Mouse (Mus musculus): ENCODE data around the gene Rbfox1. TPM values are rescaled to one million over a fixed set of nuclear protein-coding genes. Genes with fewer than 3 reads are reported as not detected.
A peak's percentile ranks its signal among the peaks of the same experiment; 100 is the strongest.

The Rbfox1 gene
- polyA plus RNA-seq, 1 experiment from 2014 or later = 125 TPM

DNA sequence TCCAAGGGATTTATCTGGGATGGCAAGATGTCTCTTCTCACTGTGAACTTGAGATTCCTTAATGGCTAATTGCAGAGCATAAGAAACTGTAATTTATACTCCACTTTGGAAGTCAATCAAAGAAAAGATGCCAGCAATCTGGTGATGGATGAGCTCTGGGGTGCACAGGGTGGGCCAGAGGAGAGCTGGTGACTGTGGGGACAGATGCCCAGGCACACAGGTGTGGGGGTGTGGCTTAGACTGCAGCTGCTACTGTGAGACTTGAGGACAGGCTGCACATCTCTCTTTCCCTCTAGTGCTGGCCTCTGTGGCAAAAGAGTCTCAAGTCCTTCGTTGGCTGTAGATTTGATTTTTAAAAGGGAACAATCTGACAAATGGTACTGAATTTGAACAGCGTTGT, 402.5 kb downstream of the Rbfox1 start:
- Histone ChIP-seq H3K4me2 (ENCODE audit: low read length) (no peak overlapping the region), H3K27ac (replicated peaks; ENCODE audit: low read depth, low read length) (no peak overlapping the region), H3K27me3 (ENCODE audit: control insufficient read depth, insufficient read depth, low read length) (no peaks in the 10 kb centered on the region), H3K4me1 (ENCODE audit: control insufficient read depth, insufficient read depth, low read length) (peaks cover 3% of the 10 kb centered on the region; the same call in 1 of the 2 replicates), H3K9me3 (ENCODE audit: control insufficient read depth, low read length) (no peaks in the 10 kb centered on the region), H3K4me3 (replicated peaks; ENCODE audit: low read depth, low read length) (no peak overlapping the region), H3K9ac (replicated peaks; ENCODE audit: low read length) (no peak overlapping the region), H3K36me3 (ENCODE audit: control insufficient read depth, insufficient read depth, low read length) (no peaks in the 10 kb centered on the region)
- WGBS = 79% methylated on average over 2 of the region's 2 CpGs
- DNase-seq (no peak), ATAC-seq (ENCODE audit: low FRiP score, low TSS enrichment) (no peak)

- WGBS = 84% methylated on average over 5 of the region's 5 CpGs
- H3K9me3 ChIP-seq (ENCODE audit: control insufficient read depth, low read length) = no peaks in the 10 kb centered on the region
- no peaks in the 10 kb centered on the region for H3K27me3 ChIP-seq (ENCODE audit: control insufficient read depth, insufficient read depth, low read length)
- H3K36me3 ChIP-seq (ENCODE audit: control insufficient read depth, insufficient read depth, low read length) = no peaks in the 10 kb centered on the region
- no peak overlapping the region for H3K4me2 ChIP-seq (ENCODE audit: low read length)
- ATAC-seq (ENCODE audit: low FRiP score, low TSS enrichment) (no peak), DNase-seq (no peak)
- H3K4me1 ChIP-seq (ENCODE audit: control insufficient read depth, insufficient read depth, low read length) = no peaks in the 10 kb centered on the region
- no peak overlapping the region for H3K4me3 ChIP-seq (replicated peaks; ENCODE audit: low read depth, low read length)
- no peak overlapping the region for H3K27ac ChIP-seq (replicated peaks; ENCODE audit: low read depth, low read length)
- H3K9ac ChIP-seq (replicated peaks; ENCODE audit: low read length) = no peak overlapping the region
These were observed 415.0 kb downstream of the Rbfox1 start for GRCm38 (mm10) chr16:6300112-6300511.

- 58% methylated on average over 1 of the region's 1 CpGs for WGBS
- DNase-seq = no peak
- no peaks in the 10 kb centered on the region for H3K4me1 ChIP-seq (ENCODE audit: control insufficient read depth, insufficient read depth, low read length)
- no peaks in the 10 kb centered on the region for H3K36me3 ChIP-seq (ENCODE audit: control insufficient read depth, insufficient read depth, low read length)
- H3K9me3 ChIP-seq (ENCODE audit: control insufficient read depth, low read length) = no peaks in the 10 kb centered on the region
- H3K27me3 ChIP-seq (ENCODE audit: control insufficient read depth, insufficient read depth, low read length) = no peaks in the 10 kb centered on the region
- no peak overlapping the region for H3K27ac ChIP-seq (replicated peaks; ENCODE audit: low read depth, low read length)
- no peak overlapping the region for H3K4me3 ChIP-seq (replicated peaks; ENCODE audit: low read depth, low read length)
- ATAC-seq (ENCODE audit: low FRiP score, low TSS enrichment) = no peak
- H3K4me2 ChIP-seq (ENCODE audit: low read length) = no peak overlapping the region
- H3K9ac ChIP-seq (replicated peaks; ENCODE audit: low read length) = no peak overlapping the region
These were observed 417.9 kb downstream of the Rbfox1 start for GRCm38 (mm10) chr16:6303082-6303481.

DNA sequence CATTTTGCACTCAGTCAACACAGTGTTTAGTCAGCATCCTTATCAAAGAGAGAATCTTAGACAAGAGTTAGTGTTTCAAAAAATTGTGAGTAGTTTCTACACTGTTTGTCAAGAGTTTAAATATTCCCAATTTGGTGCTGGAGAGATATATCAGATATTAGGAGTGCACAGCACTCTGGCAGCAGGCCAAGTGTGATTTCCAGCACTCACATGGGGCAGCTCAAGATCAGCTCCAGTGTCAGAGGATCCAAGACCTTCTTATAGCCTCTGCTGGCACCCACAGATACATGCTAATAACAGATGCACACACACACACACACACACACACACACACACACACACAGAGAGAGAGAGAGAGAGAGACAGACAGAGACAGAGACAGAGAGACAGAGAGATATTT, 424.8 kb downstream of the Rbfox1 start:
- no peaks in the 10 kb centered on the region for H3K36me3 ChIP-seq (ENCODE audit: control insufficient read depth, insufficient read depth, low read length)
- no peak overlapping the region for H3K27ac ChIP-seq (replicated peaks; ENCODE audit: low read depth, low read length)
- no peaks in the 10 kb centered on the region for H3K9me3 ChIP-seq (ENCODE audit: control insufficient read depth, low read length)
- no peak overlapping the region for H3K9ac ChIP-seq (replicated peaks; ENCODE audit: low read length)
- H3K4me2 ChIP-seq (ENCODE audit: low read length) = no peak overlapping the region
- no peaks in the 10 kb centered on the region for H3K27me3 ChIP-seq (ENCODE audit: control insufficient read depth, insufficient read depth, low read length)
- no peak overlapping the region for H3K4me3 ChIP-seq (replicated peaks; ENCODE audit: low read depth, low read length)
- ATAC-seq (ENCODE audit: low FRiP score, low TSS enrichment) = no peak
- no peak for DNase-seq
- H3K4me1 ChIP-seq (ENCODE audit: control insufficient read depth, insufficient read depth, low read length) = no peaks in the 10 kb centered on the region

- 84% methylated on average over 18 of the region's 18 CpGs for WGBS
- Histone ChIP-seq H3K4me1 (ENCODE audit: control insufficient read depth, insufficient read depth, low read length) (no peaks in the 10 kb centered on the region), H3K9me3 (ENCODE audit: control insufficient read depth, low read length) (no peaks in the 10 kb centered on the region), H3K4me2 (ENCODE audit: low read length) (no peak overlapping the region), H3K27ac (replicated peaks; ENCODE audit: low read depth, low read length) (no peak overlapping the region), H3K9ac (replicated peaks; ENCODE audit: low read length) (no peak overlapping the region), H3K36me3 (ENCODE audit: control insufficient read depth, insufficient read depth, low read length) (no peaks in the 10 kb centered on the region), H3K27me3 (ENCODE audit: control insufficient read depth, insufficient read depth, low read length) (no peaks in the 10 kb centered on the region), H3K4me3 (replicated peaks; ENCODE audit: low read depth, low read length) (no peak overlapping the region)
- DNase-seq (no peak), ATAC-seq (ENCODE audit: low FRiP score, low TSS enrichment) (no peak)
These were observed 425.9 kb downstream of the Rbfox1 start for GRCm38 (mm10) chr16:6310744-6311678.

GRCm38 (mm10) chr16:6313689-6314088, 428.5 kb downstream of the Rbfox1 start:
- no peaks in the 10 kb centered on the region for H3K4me1 ChIP-seq (ENCODE audit: control insufficient read depth, insufficient read depth, low read length)
- WGBS = 75% methylated on average over 6 of the region's 6 CpGs
- no peak overlapping the region for H3K27ac ChIP-seq (replicated peaks; ENCODE audit: low read depth, low read length)
- H3K36me3 ChIP-seq (ENCODE audit: control insufficient read depth, insufficient read depth, low read length) = no peaks in the 10 kb centered on the region
- no peaks in the 10 kb centered on the region; the same call in 1 of the 2 replicates for H3K27me3 ChIP-seq (ENCODE audit: control insufficient read depth, insufficient read depth, low read length)
- H3K9me3 ChIP-seq (ENCODE audit: control insufficient read depth, low read length) = no peaks in the 10 kb centered on the region
- H3K4me2 ChIP-seq (ENCODE audit: low read length) = no peak overlapping the region
- no peak overlapping the region for H3K9ac ChIP-seq (replicated peaks; ENCODE audit: low read length)
- ATAC-seq (ENCODE audit: low FRiP score, low TSS enrichment) (no peak), DNase-seq (no peak)
- no peak overlapping the region for H3K4me3 ChIP-seq (replicated peaks; ENCODE audit: low read depth, low read length)

DNA sequence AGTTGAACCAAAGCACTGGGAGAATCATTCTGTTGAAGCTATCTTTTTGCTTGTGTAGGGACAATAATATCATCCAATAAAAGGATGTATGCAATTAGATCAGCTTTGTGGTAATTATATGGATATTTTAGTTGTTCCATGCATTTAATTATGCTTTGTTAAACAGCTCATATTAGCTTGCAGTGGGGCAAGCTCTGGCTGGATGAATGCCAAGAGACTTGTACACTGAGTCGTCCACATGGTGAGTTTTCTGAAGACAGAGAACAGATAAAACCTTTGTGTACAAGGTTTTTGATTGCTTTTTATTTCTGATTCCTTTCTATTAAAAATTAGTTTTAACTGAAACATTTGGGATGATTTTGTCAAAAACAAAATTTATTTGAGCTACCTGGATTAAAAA, 439.7 kb downstream of the Rbfox1 start:
- DNase-seq (peak; percentile 75), ATAC-seq (ENCODE audit: low FRiP score, low TSS enrichment) (no peak)
- H3K4me1 ChIP-seq (ENCODE audit: control insufficient read depth, insufficient read depth, low read length) = 0 out of 2 replicates have a peak, but pooled peaks cover 13% of the 10 kb centered on the region
- no peak overlapping the region for H3K27ac ChIP-seq (replicated peaks; ENCODE audit: low read depth, low read length)
- no peaks in the 10 kb centered on the region for H3K9me3 ChIP-seq (ENCODE audit: control insufficient read depth, low read length)
- H3K9ac ChIP-seq (replicated peaks; ENCODE audit: low read length) = no peak overlapping the region
- H3K27me3 ChIP-seq (ENCODE audit: control insufficient read depth, insufficient read depth, low read length) = no peaks in the 10 kb centered on the region
- H3K36me3 ChIP-seq (ENCODE audit: control insufficient read depth, insufficient read depth, low read length) = no peaks in the 10 kb centered on the region
- WGBS = 20% methylated on average over 1 of the region's 1 CpGs
- H3K4me2 ChIP-seq (ENCODE audit: low read length) = no peak overlapping the region
- no peak overlapping the region for H3K4me3 ChIP-seq (replicated peaks; ENCODE audit: low read depth, low read length)

- H3K9me3 ChIP-seq (ENCODE audit: control insufficient read depth, low read length) = no peaks in the 10 kb centered on the region; the same call in 1 of the 2 replicates
These were observed 446.3 kb downstream of the Rbfox1 start for GRCm38 (mm10) chr16:6331400-6331939.

GRCm38 (mm10) chr16:6333273-6333672, 448.1 kb downstream of the Rbfox1 start:
- 80% methylated on average over 2 of the region's 2 CpGs for WGBS
- H3K4me2 ChIP-seq (ENCODE audit: low read length) = no peak overlapping the region
- ATAC-seq (ENCODE audit: low FRiP score, low TSS enrichment) (no peak), DNase-seq (no peak)
- H3K4me1 ChIP-seq (ENCODE audit: control insufficient read depth, insufficient read depth, low read length) = no peaks in the 10 kb centered on the region
- H3K36me3 ChIP-seq (ENCODE audit: control insufficient read depth, insufficient read depth, low read length) = no peaks in the 10 kb centered on the region
- H3K27me3 ChIP-seq (ENCODE audit: control insufficient read depth, insufficient read depth, low read length) = no peaks in the 10 kb centered on the region
- no peak overlapping the region for H3K27ac ChIP-seq (replicated peaks; ENCODE audit: low read depth, low read length)
- no peak overlapping the region for H3K9ac ChIP-seq (replicated peaks; ENCODE audit: low read length)
- H3K4me3 ChIP-seq (replicated peaks; ENCODE audit: low read depth, low read length) = no peak overlapping the region
- no peaks in the 10 kb centered on the region; the same call in 1 of the 2 replicates for H3K9me3 ChIP-seq (ENCODE audit: control insufficient read depth, low read length)

More at GRCm38 (mm10) chr16:6331400-6331939, 446.3 kb downstream of the Rbfox1 start:
- Histone ChIP-seq H3K27me3 (ENCODE audit: control insufficient read depth, insufficient read depth, low read length) (no peaks in the 10 kb centered on the region), H3K36me3 (ENCODE audit: control insufficient read depth, insufficient read depth, low read length) (no peaks in the 10 kb centered on the region), H3K4me3 (replicated peaks; ENCODE audit: low read depth, low read length) (no peak overlapping the region), H3K4me2 (ENCODE audit: low read length) (no peak overlapping the region), H3K9ac (replicated peaks; ENCODE audit: low read length) (no peak overlapping the region), H3K27ac (replicated peaks; ENCODE audit: low read depth, low read length) (no peak overlapping the region), H3K4me1 (ENCODE audit: control insufficient read depth, insufficient read depth, low read length) (no peaks in the 10 kb centered on the region)
- ATAC-seq (ENCODE audit: low FRiP score, low TSS enrichment) (no peak), DNase-seq (no peak)
- WGBS = 50% methylated on average over 10 of the region's 10 CpGs

All from midbrain, embryonic 14.5 days (tissue).